Mouse (Mus musculus) midbrain, embryonic 11.5 days (tissue): ENCODE data around the gene Olfr1173. TPM values are rescaled to one million over a fixed set of nuclear protein-coding genes. Genes with fewer than 3 reads are reported as not detected.

Source experiments
- ATAC-seq: fragments of 200-750 bp; cut with Nextera tagmentation; 2 replicates; pipeline ENCODE4 v1.8.0; 2017; ENCODE audit warnings: moderate TSS enrichment, moderate library complexity; ENCODE audit not compliant: low FRiP score
- DNase-seq: peaks from one replicate; pipeline ENCODE4 v3.0.0; 2015; ENCODE audit warnings: low spot score; ENCODE audit errors: missing footprints
- H3K27ac ChIP-seq: fragments of 300-500 bp; sonication (generic); 2 replicates; pipeline ENCODE4 v1.5.1; 2014; ENCODE audit warnings: low read depth, low read length
- H3K27me3 ChIP-seq: fragments of 300-500 bp; sonication (generic); 2 replicates; pipeline ENCODE4 v1.6.1; 2014; ENCODE audit warnings: mild to moderate bottlenecking, low read length, moderate library complexity, mixed read lengths; ENCODE audit not compliant: control insufficient read depth, insufficient read depth
- H3K36me3 ChIP-seq: fragments of 300-500 bp; sonication (generic); 2 replicates; pipeline ENCODE4 v1.6.1; 2014; ENCODE audit warnings: mild to moderate bottlenecking, low read length, moderate library complexity, mixed read lengths; ENCODE audit not compliant: control insufficient read depth, insufficient read depth
- H3K4me1 ChIP-seq: fragments of 300-500 bp; sonication (generic); 2 replicates; pipeline ENCODE4 v1.6.1; 2014; ENCODE audit warnings: low read length; ENCODE audit not compliant: control insufficient read depth, insufficient read depth
- H3K4me2 ChIP-seq: fragments of 300-500 bp; sonication (generic); 2 replicates; pipeline ENCODE4 v1.6.1; 2014; ENCODE audit warnings: mild to moderate bottlenecking, moderate library complexity
- H3K4me3 ChIP-seq: fragments of 300-500 bp; sonication (generic); 2 replicates; pipeline ENCODE4 v1.5.1; 2014; ENCODE audit warnings: low read depth, low read length
- H3K9ac ChIP-seq: fragments of 300-500 bp; sonication (generic); 2 replicates; pipeline ENCODE4 v1.6.1; 2014; ENCODE audit warnings: low read length
- H3K9me3 ChIP-seq: fragments of 300-500 bp; sonication (generic); 2 replicates; pipeline ENCODE4 v1.6.1; 2016; ENCODE audit warnings: low read length; ENCODE audit not compliant: control insufficient read depth
- WGBS: fragments of 180-500 bp; shearing (Covaris S2); extraction: QIAGEN DNeasy Blood & Tissue Kit; methylation state at CpG from one replicate; pipeline ENCODE4 v1.1.7; 2014; 5-methylcytosine and 5-hydroxymethylcytosine counted together
- polyA plus RNA-seq: library from polyadenylated mRNA; unstranded; fragments of >200 nt; fragmentation: Nextera tagmentation; extraction: Ambion mirVana; gene quantifications from 2 replicates; pipeline ENCODE4 v1.2.1, GENCODE M21; 2014

The Olfr1173 gene
- not detected in 2 replicates for polyA plus RNA-seq

GRCm38 (mm10) chr2:88279775-88280174 lies at the start of gene Olfr1173:
Olfr1173 (minus strand) TSS chr2:88279875.
- no peak for ATAC-seq
- no peaks in the 10 kb centered on the region for H3K36me3 ChIP-seq
- H3K27me3 ChIP-seq = no peaks in the 10 kb centered on the region
- no peak within 1 kb of the TSS for H3K9ac ChIP-seq
- DNase-seq = no peak
- no peak within 1 kb of the TSS for H3K4me2 ChIP-seq
- H3K9me3 ChIP-seq = no peaks in the 10 kb centered on the region
- no peak within 1 kb of the TSS for H3K27ac ChIP-seq
- H3K4me3 ChIP-seq = no peak within 1 kb of the TSS
- H3K4me1 ChIP-seq = no peaks in the 10 kb centered on the region

GRCm38 (mm10) chr2:88327115-88327514 lies 47.4 kb upstream of the Olfr1173 start, which contains the start of gene Olfr1175-ps:
Olfr1175-ps (minus strand) TSS chr2:88327215.
- ATAC-seq = no peak
- WGBS = 96% methylated on average over 2 of the region's 2 CpGs
- no peaks in the 10 kb centered on the region for H3K9me3 ChIP-seq
- no peaks in the 10 kb centered on the region for H3K36me3 ChIP-seq
- no peak within 1 kb of the TSS for H3K9ac ChIP-seq
- H3K27ac ChIP-seq = no peak within 1 kb of the TSS
- no peaks in the 10 kb centered on the region for H3K27me3 ChIP-seq
- no peak within 1 kb of the TSS for H3K4me3 ChIP-seq
- no peaks in the 10 kb centered on the region for H3K4me1 ChIP-seq
- no peak for DNase-seq
- H3K4me2 ChIP-seq = no peak within 1 kb of the TSS

- 92% methylated on average over 4 of the region's 4 CpGs for WGBS
- Histone ChIP-seq H3K27me3 (no peaks in the 10 kb centered on the region), H3K9me3 (no peaks in the 10 kb centered on the region), H3K27ac (no peak within 1 kb of the TSS), H3K9ac (no peak within 1 kb of the TSS), H3K4me1 (no peaks in the 10 kb centered on the region), H3K4me3 (no peak within 1 kb of the TSS), H3K36me3 (no peaks in the 10 kb centered on the region), H3K4me2 (no peak within 1 kb of the TSS)
- DNase-seq = no peak
- no peak for ATAC-seq
These were observed 35.4 kb upstream of the Olfr1173 start, which contains the start of gene Olfr1174-ps for GRCm38 (mm10) chr2:88315035-88315434. Olfr1174-ps (minus strand) TSS chr2:88315135.

- Histone ChIP-seq H3K9ac (no peak within 1 kb of the TSS), H3K4me1 (no peaks in the 10 kb centered on the region), H3K9me3 (no peaks in the 10 kb centered on the region), H3K27me3 (no peaks in the 10 kb centered on the region), H3K4me3 (no peak within 1 kb of the TSS), H3K36me3 (no peaks in the 10 kb centered on the region), H3K27ac (no peak within 1 kb of the TSS), H3K4me2 (no peak within 1 kb of the TSS)
- no peak for ATAC-seq
- no peak for DNase-seq
- WGBS = 89% methylated on average over 1 of the region's 1 CpGs
These were observed 51.4 kb downstream of the Olfr1173 start, which contains the start of gene Olfr1170 for GRCm38 (mm10) chr2:88228234-88228633. Olfr1170 (minus strand) TSS chr2:88228334.

Other genes with a start within 250 kb of the Olfr1173 start
- not detected in 2 replicates for gene Olfr73, start 242.2 kb downstream of the Olfr1173 start, polyA plus RNA-seq
- not detected in 2 replicates for gene Olfr1162, start 228.7 kb downstream of the Olfr1173 start, polyA plus RNA-seq
- not detected in 2 replicates for gene Olfr1163, start 208.0 kb downstream of the Olfr1173 start, polyA plus RNA-seq
- gene Olfr1164, start 185.9 kb downstream of the Olfr1173 start, polyA plus RNA-seq = not detected in 2 replicates
- not detected in 2 replicates for gene Olfr1166, start 151.6 kb downstream of the Olfr1173 start, polyA plus RNA-seq
- not detected in 2 replicates for gene Olfr1167, start 124.7 kb downstream of the Olfr1173 start, polyA plus RNA-seq
- gene Olfr1168, start 98.0 kb downstream of the Olfr1173 start, polyA plus RNA-seq = not detected in 2 replicates
- not detected in 2 replicates for gene Olfr1170, start 51.5 kb downstream of the Olfr1173 start, polyA plus RNA-seq
- not detected in 2 replicates for gene Olfr1174-ps, start 35.3 kb upstream of the Olfr1173 start, polyA plus RNA-seq
- not detected in 2 replicates for gene Olfr1175-ps, start 47.3 kb upstream of the Olfr1173 start, polyA plus RNA-seq
- not detected in 2 replicates for gene Olfr1176, start 56.8 kb upstream of the Olfr1173 start, polyA plus RNA-seq
- not detected in 2 replicates for gene Olfr1177-ps, start 66.6 kb upstream of the Olfr1173 start, polyA plus RNA-seq
- not detected in 2 replicates for gene Olfr1178, start 107.2 kb upstream of the Olfr1173 start, polyA plus RNA-seq
- gene Olfr1179, start 126.6 kb upstream of the Olfr1173 start, polyA plus RNA-seq = not detected in 2 replicates
- gene Olfr1180, start 139.3 kb upstream of the Olfr1173 start, polyA plus RNA-seq = not detected in 2 replicates
- not detected in 2 replicates for gene Olfr1181, start 146.3 kb upstream of the Olfr1173 start, polyA plus RNA-seq
- gene Gm13757, start 169.3 kb upstream of the Olfr1173 start, polyA plus RNA-seq = not detected in 2 replicates
- not detected in 2 replicates for gene Olfr1183, start 175.0 kb upstream of the Olfr1173 start, polyA plus RNA-seq
- gene Olfr1184, start 203.7 kb upstream of the Olfr1173 start, polyA plus RNA-seq = not detected in 2 replicates
- gene Olfr1185-ps1, start 213.4 kb upstream of the Olfr1173 start, polyA plus RNA-seq = not detected in 2 replicates
- gene Olfr1186, start 238.7 kb upstream of the Olfr1173 start, polyA plus RNA-seq = not detected in 2 replicates